Mouse (Mus musculus): ENCODE measurements around the gene Ctnnb1. TPM values are rescaled to one million over a fixed set of nuclear protein-coding genes. Genes with fewer than 3 reads are reported as not detected.

The Ctnnb1 gene
- polyA plus RNA-seq, 1 experiment from 2014 or later: 317 TPM

DNA sequence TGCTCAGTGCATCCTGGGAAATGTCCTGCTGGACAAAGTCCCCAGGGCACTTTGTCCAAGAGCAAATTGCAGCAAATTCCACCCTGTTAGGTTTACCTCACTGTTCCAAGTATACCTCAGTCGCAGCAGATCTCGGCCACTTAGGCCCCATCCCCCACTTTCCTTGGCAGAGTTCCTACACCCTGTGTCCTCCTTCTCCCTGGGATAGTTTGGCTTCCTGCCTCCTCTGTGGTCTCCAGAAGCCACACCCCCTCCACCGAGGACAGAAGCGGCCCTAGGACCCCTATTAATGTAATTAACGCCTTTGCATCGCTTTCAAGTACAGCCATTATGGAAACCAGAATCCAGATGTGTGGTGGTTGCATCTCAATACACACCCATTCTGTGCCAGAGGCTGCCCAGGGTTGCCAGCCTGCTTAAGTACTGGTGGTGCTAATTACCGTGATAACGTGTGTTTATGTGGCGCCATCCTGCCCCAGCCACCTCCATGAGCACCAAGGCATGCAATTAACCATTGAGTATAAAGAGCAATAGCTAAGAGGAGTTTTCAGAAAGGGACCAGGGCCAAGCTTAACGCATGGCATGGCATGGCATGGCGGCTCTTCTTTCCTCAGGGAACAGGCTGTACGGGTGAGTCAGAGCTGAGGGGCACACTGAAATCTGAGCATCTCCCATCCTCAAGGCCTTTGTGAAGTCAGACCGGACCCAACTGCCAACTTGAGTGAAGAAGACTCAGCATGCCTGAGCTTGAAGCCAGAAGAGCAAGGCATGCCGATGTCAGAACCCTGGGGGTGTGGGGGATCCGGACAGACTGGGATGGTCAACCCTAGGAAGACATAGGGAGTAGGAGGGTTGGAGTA lies 72.9 kb downstream of the Ctnnb1 start:
- H3K4me1 ChIP-seq: peaks cover 32% of the 10 kb centered on the region
- no peak for ATAC-seq (ENCODE audit: extremely low read depth, insufficient number of reproducible peaks, low FRiP score, low TSS enrichment)
- no peak overlapping the region for H3K9ac ChIP-seq
- peak overlapping the region; percentile 79 for H3K27ac ChIP-seq (replicated peaks)
- H3K36me3 ChIP-seq: no peaks in the 10 kb centered on the region
- H3K4me2 ChIP-seq: no peak overlapping the region
- H3K9me3 ChIP-seq: no peaks in the 10 kb centered on the region
- 61% methylated on average over 15 of the region's 15 CpGs for WGBS
- no peak overlapping the region for H3K4me3 ChIP-seq
- no peaks in the 10 kb centered on the region for H3K27me3 ChIP-seq (replicated peaks)

DNA sequence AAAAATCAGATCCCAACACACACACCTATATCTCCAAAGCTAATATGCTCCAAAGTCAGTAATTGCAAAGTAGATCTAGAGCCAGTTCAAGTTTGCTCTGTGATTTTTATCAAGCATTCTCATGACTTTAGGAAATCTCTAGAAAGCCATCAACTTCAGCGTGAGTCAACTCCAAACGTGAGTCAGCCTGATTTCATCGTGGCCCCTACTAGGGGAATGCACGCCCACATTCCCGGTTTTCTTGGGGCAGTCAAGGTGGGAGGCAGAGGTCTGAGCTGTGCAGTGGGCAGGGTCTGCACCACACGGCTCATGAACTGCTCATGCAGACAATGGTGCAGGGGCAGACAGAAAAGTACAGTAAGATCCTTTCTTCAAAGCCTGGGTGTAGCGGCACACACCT lies 76.9 kb downstream of the Ctnnb1 start:
- 77% methylated on average over 7 of the region's 7 CpGs for WGBS
- no peak overlapping the region for H3K4me3 ChIP-seq
- H3K9ac ChIP-seq: no peak overlapping the region
- no peak overlapping the region for H3K4me2 ChIP-seq
- H3K9me3 ChIP-seq: no peaks in the 10 kb centered on the region
- no peaks in the 10 kb centered on the region for H3K27me3 ChIP-seq (replicated peaks)
- no peaks in the 10 kb centered on the region for H3K36me3 ChIP-seq
- H3K27ac ChIP-seq (replicated peaks): no peak overlapping the region
- H3K4me1 ChIP-seq: peaks cover 20% of the 10 kb centered on the region
- no peak for ATAC-seq (ENCODE audit: extremely low read depth, insufficient number of reproducible peaks, low FRiP score, low TSS enrichment)

Small RNA genes within 50 kb of the gene (microRNA-seq; reads per million reads assigned to microRNA genes)
- gene Mir7090: not detected

Measured in heart, embryonic 13.5 days (tissue).